Mouse (Mus musculus) frontal cortex, postnatal 25 days (tissue): ENCODE measurements around the gene Ddx60.

Experiments
- DNase-seq, 2 experiments: peaks; one replicate each; pipeline ENCODE4 v3.0.0; 2022; ENCODE audit warnings: low spot score in 2 of 2

The Ddx60 gene

GRCm38 (mm10) chr8:61985703-61986475 lies 58.0 kb downstream of the Ddx60 start:
- DNase-seq: no peak

GRCm38 (mm10) chr8:61989464-61989863 lies 61.6 kb downstream of the Ddx60 start:
- no peak for DNase-seq

- DNase-seq: no peak
These were observed 64.9 kb downstream of the Ddx60 start for GRCm38 (mm10) chr8:61992796-61993195.

GRCm38 (mm10) chr8:61997125-61997524 lies 69.2 kb downstream of the Ddx60 start:
- DNase-seq: no peak

GRCm38 (mm10) chr8:62014166-62014565 lies 86.3 kb downstream of the Ddx60 start:
- DNase-seq: no peak

- DNase-seq: no peak
These were observed 86.7 kb downstream of the Ddx60 start for GRCm38 (mm10) chr8:62014582-62014981.

- DNase-seq: no peak
These were observed 106.5 kb downstream of the Ddx60 start for GRCm38 (mm10) chr8:62034351-62034750.

GRCm38 (mm10) chr8:62046809-62047208 lies 118.9 kb downstream of the Ddx60 start:
- no peak for DNase-seq

- DNase-seq: no peak
These were observed 132.5 kb downstream of the Ddx60 start for GRCm38 (mm10) chr8:62060357-62060756.

GRCm38 (mm10) chr8:62068305-62068704 lies 140.4 kb downstream of the Ddx60 start:
- DNase-seq: no peak

GRCm38 (mm10) chr8:62080195-62080802 lies 152.4 kb downstream of the Ddx60 start:
- no peak for DNase-seq

GRCm38 (mm10) chr8:62081804-62082203 lies 153.9 kb downstream of the Ddx60 start:
- DNase-seq: no peak
